Mouse (Mus musculus) heart, embryonic 11.5 days (tissue): ENCODE measurements at regions not wholly inside any gene's neighbourhood (a gene's known extent, or its start where the extent isn't known, plus 50 kb on each side); places are given as distances from the start of the nearest gene placed in this dataset.

Source experiments
- ATAC-seq: fragments of 200-750 bp; cut with Nextera tagmentation; replicated peaks from 2 replicates; pipeline ENCODE4 v1.8.0; 2017; ENCODE audit warnings: moderate library complexity; ENCODE audit not compliant: insufficient number of reproducible peaks, low FRiP score, low TSS enrichment
- H3K27ac ChIP-seq: fragments of 300-500 bp; sonication (generic); 2 replicates; pipeline ENCODE4 v1.5.1; 2014; ENCODE audit warnings: mild to moderate bottlenecking, low read depth, low read length
- H3K27me3 ChIP-seq: fragments of 300-500 bp; sonication (generic); 2 replicates; pipeline ENCODE4 v1.6.1; 2014; ENCODE audit warnings: mild to moderate bottlenecking, low read length, mixed read lengths; ENCODE audit not compliant: control insufficient read depth, insufficient read depth
- H3K36me3 ChIP-seq: fragments of 300-500 bp; sonication (generic); 2 replicates; pipeline ENCODE4 v1.6.1; 2014; ENCODE audit warnings: mild to moderate bottlenecking, low read length, moderate library complexity, mixed read lengths; ENCODE audit not compliant: control insufficient read depth, insufficient read depth
- H3K4me1 ChIP-seq: fragments of 300-500 bp; sonication (generic); 2 replicates; pipeline ENCODE4 v1.6.1; 2014; ENCODE audit warnings: low read length; ENCODE audit not compliant: control insufficient read depth, insufficient read depth
- H3K4me2 ChIP-seq: fragments of 300-500 bp; sonication (generic); 2 replicates; pipeline ENCODE4 v1.6.1; 2014; ENCODE audit warnings: mild to moderate bottlenecking, moderate library complexity
- H3K4me3 ChIP-seq: fragments of 300-500 bp; sonication (generic); 2 replicates; pipeline ENCODE4 v1.5.1; 2014; ENCODE audit warnings: low read depth, low read length
- H3K9ac ChIP-seq: fragments of 300-500 bp; sonication (generic); 2 replicates; pipeline ENCODE4 v1.6.1; 2014; ENCODE audit warnings: mild to moderate bottlenecking, low read depth, low read length, moderate library complexity
- H3K9me3 ChIP-seq: fragments of 300-500 bp; sonication (generic); replicated peaks from 2 replicates; pipeline ENCODE4 v1.6.1; 2016; ENCODE audit warnings: low read length; ENCODE audit not compliant: control insufficient read depth
- WGBS: fragments of 180-500 bp; shearing (Covaris S2); extraction: QIAGEN DNeasy Blood & Tissue Kit; methylation state at CpG from one replicate; pipeline ENCODE4 v1.1.7; 2014; ENCODE audit not compliant: insufficient replicate concordance; 5-methylcytosine and 5-hydroxymethylcytosine counted together

- H3K9me3 ChIP-seq: no peaks in the 10 kb centered on the region
- H3K4me1 ChIP-seq: 0 out of 2 replicates have a peak, but pooled peaks cover 7% of the 10 kb centered on the region
- H3K9ac ChIP-seq: no peak overlapping the region
- no peak overlapping the region for H3K4me2 ChIP-seq
- no peak overlapping the region for H3K4me3 ChIP-seq
- ATAC-seq: no peak
- H3K27me3 ChIP-seq: no peaks in the 10 kb centered on the region
- no peaks in the 10 kb centered on the region for H3K36me3 ChIP-seq
- 81% methylated on average over 4 of the region's 4 CpGs for WGBS
- no peak overlapping the region for H3K27ac ChIP-seq
Observed at GRCm38 (mm10) chr10:119109207-119109606, 130.6 kb downstream of the Cand1 start.

GRCm38 (mm10) chr10:119107728-119108127, 132.1 kb downstream of the Cand1 start:
- H3K9ac ChIP-seq: no peak overlapping the region
- no peak overlapping the region for H3K4me3 ChIP-seq
- 56% methylated on average over 6 of the region's 6 CpGs for WGBS
- ATAC-seq: no peak
- H3K4me1 ChIP-seq: 0 out of 2 replicates have a peak, but pooled peaks cover 7% of the 10 kb centered on the region
- H3K36me3 ChIP-seq: no peaks in the 10 kb centered on the region
- H3K27me3 ChIP-seq: no peaks in the 10 kb centered on the region
- no peak overlapping the region for H3K4me2 ChIP-seq
- no peak overlapping the region for H3K27ac ChIP-seq
- H3K9me3 ChIP-seq: no peaks in the 10 kb centered on the region

GRCm38 (mm10) chr10:119106105-119106504, 133.8 kb downstream of the Cand1 start:
- no peak for ATAC-seq
- WGBS: 80% methylated on average over 3 of the region's 3 CpGs
- no peak overlapping the region for H3K9ac ChIP-seq
- 0 out of 2 replicates have a peak, but pooled peaks cover 6% of the 10 kb centered on the region for H3K4me1 ChIP-seq
- no peak overlapping the region for H3K4me2 ChIP-seq
- H3K9me3 ChIP-seq: no peaks in the 10 kb centered on the region
- no peak overlapping the region for H3K27ac ChIP-seq
- H3K36me3 ChIP-seq: no peaks in the 10 kb centered on the region
- no peaks in the 10 kb centered on the region for H3K27me3 ChIP-seq
- no peak overlapping the region for H3K4me3 ChIP-seq

GRCm38 (mm10) chr10:119105279-119105881, 134.5 kb downstream of the Cand1 start:
- ATAC-seq: no peak
- H3K4me1 ChIP-seq: no peaks in the 10 kb centered on the region
- no peaks in the 10 kb centered on the region for H3K36me3 ChIP-seq
- H3K4me3 ChIP-seq: no peak overlapping the region
- no peak overlapping the region for H3K4me2 ChIP-seq
- no peaks in the 10 kb centered on the region for H3K27me3 ChIP-seq
- no peak overlapping the region for H3K9ac ChIP-seq
- no peak overlapping the region for H3K27ac ChIP-seq
- H3K9me3 ChIP-seq: no peaks in the 10 kb centered on the region
- 77% methylated on average over 7 of the region's 7 CpGs for WGBS

GRCm38 (mm10) chr10:119100511-119100910, 139.3 kb downstream of the Cand1 start:
- no peaks in the 10 kb centered on the region for H3K36me3 ChIP-seq
- no peaks in the 10 kb centered on the region for H3K9me3 ChIP-seq
- ATAC-seq: no peak
- H3K27me3 ChIP-seq: no peaks in the 10 kb centered on the region
- H3K4me1 ChIP-seq: 0 out of 2 replicates have a peak, but pooled peaks cover 4% of the 10 kb centered on the region
- H3K9ac ChIP-seq: no peak overlapping the region
- no peak overlapping the region for H3K27ac ChIP-seq
- WGBS: 25% methylated on average over 7 of the region's 7 CpGs
- H3K4me3 ChIP-seq: no peak overlapping the region
- no peak overlapping the region for H3K4me2 ChIP-seq

GRCm38 (mm10) chr10:119099092-119099792, 140.6 kb downstream of the Cand1 start:
- H3K4me2 ChIP-seq: no peak overlapping the region
- 33% methylated on average over 10 of the region's 10 CpGs for WGBS
- no peaks in the 10 kb centered on the region for H3K27me3 ChIP-seq
- H3K27ac ChIP-seq: no peak overlapping the region
- H3K36me3 ChIP-seq: no peaks in the 10 kb centered on the region
- H3K9me3 ChIP-seq: no peaks in the 10 kb centered on the region
- ATAC-seq: no peak
- H3K4me1 ChIP-seq: 0 out of 2 replicates have a peak, but pooled peaks cover 4% of the 10 kb centered on the region
- H3K4me3 ChIP-seq: no peak overlapping the region
- H3K9ac ChIP-seq: no peak overlapping the region

GRCm38 (mm10) chr10:119094166-119094565, 145.7 kb downstream of the Cand1 start:
- no peak overlapping the region for H3K4me2 ChIP-seq
- H3K4me1 ChIP-seq: 0 out of 2 replicates have a peak, but pooled peaks cover 3% of the 10 kb centered on the region
- no peak overlapping the region for H3K27ac ChIP-seq
- no peaks in the 10 kb centered on the region for H3K36me3 ChIP-seq
- H3K9me3 ChIP-seq: no peaks in the 10 kb centered on the region
- H3K27me3 ChIP-seq: no peaks in the 10 kb centered on the region
- 86% methylated on average over 11 of the region's 11 CpGs for WGBS
- no peak overlapping the region for H3K9ac ChIP-seq
- no peak for ATAC-seq
- no peak overlapping the region for H3K4me3 ChIP-seq

- Histone ChIP-seq H3K9me3 (no peaks in the 10 kb centered on the region), H3K4me3 (no peak overlapping the region)
- ATAC-seq: no peak
Observed at GRCm38 (mm10) chr10:119087886-119088285, 152.0 kb downstream of the Cand1 start.

More at GRCm38 (mm10) chr10:119087886-119088285, 152.0 kb downstream of the Cand1 start:
- Histone ChIP-seq H3K27me3 (no peaks in the 10 kb centered on the region), H3K36me3 (no peaks in the 10 kb centered on the region), H3K9ac (no peak overlapping the region), H3K4me2 (no peak overlapping the region), H3K4me1 (peaks cover 12% of the 10 kb centered on the region), H3K27ac (no peak overlapping the region)
- WGBS: 86% methylated on average over 4 of the region's 4 CpGs
